Mouse (Mus musculus): ENCODE data around the gene Defb19.

Defb19 gene

DNA sequence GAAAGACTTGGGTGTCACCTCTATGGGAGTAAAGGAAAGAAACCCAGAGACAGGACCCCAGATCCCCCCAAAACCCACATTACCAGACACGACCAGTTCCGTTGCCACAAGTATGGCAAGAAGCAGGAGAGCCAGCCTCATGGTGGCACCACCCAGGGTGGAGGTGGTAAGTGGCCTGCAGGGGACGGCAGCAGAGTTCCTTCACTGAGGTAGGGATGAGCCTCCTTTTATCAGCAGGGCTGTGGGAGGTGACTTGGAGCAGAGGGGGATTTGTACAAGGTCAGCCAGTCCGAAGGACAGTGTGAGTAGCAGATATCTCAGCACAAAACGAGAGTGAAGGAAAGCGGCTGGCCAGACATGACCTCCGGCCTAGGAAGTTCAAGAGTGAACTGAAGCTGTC is at the start of gene Defb19:
TSS of gene Defb19 (minus strand) at position 206 of the 400 bp plus-strand sequence.
- DNase-seq, result no peak

DNA sequence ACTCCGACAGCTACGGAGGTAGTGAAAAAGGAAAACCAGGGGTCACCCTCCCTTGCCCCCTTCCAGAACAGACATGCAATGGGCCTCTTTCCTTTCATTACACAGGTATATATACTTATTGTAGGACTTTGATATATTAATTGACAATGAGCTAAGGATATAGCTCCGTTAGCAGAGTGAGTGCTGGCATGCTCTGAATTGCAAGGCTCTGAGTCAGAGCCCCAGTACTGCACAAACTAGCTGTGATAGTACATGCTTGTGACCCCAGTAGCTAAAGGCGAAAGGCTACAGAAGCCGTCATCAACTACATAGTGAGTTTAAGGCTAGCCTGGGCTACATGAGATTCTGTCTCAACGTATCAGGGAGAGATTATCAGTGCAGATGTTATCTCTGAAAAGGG is 49.8 kb upstream of the Defb19 start:
- DNase-seq, result no peak

DNA sequence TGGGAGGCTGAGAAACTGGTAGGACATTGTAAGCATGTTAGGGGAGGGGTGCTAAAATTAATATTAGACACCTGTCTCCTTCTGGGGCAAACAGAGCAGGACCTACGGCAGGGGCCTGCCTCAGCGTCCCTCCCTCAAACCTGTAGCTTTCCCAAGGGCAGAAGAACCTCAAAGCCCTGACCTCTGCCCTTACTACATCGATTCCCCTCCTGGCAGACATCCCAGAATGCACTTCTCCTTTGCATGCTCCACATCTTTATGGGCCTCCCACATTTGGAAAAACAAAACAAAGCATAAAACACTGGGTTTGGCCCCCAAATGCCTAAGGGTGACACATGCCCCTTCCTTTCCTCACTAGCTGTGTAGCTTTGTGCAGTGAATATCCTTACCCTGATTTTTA is 49.1 kb upstream of the Defb19 start:
- no peak for DNase-seq

DNA sequence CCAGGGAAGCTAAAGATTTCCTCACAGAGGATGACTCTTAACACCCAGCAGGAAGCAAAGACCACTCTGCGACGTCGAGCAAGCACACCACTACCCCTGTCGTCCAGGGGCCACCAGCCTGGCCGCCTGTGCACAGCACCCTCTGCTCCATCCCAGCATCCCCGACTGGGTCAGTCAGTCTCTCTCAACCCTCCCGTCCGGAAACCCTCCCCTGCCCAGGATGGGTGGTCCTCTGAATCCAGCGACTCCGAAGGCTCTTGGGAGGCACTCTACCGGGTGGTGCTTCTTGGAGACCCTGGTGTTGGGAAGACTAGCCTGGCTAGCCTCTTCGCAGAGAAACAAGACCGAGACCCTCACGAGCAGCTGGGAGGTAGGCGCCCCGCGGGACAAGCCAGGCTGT is 48.0 kb upstream of the Defb19 start:
- DNase-seq, result no peak

DNA sequence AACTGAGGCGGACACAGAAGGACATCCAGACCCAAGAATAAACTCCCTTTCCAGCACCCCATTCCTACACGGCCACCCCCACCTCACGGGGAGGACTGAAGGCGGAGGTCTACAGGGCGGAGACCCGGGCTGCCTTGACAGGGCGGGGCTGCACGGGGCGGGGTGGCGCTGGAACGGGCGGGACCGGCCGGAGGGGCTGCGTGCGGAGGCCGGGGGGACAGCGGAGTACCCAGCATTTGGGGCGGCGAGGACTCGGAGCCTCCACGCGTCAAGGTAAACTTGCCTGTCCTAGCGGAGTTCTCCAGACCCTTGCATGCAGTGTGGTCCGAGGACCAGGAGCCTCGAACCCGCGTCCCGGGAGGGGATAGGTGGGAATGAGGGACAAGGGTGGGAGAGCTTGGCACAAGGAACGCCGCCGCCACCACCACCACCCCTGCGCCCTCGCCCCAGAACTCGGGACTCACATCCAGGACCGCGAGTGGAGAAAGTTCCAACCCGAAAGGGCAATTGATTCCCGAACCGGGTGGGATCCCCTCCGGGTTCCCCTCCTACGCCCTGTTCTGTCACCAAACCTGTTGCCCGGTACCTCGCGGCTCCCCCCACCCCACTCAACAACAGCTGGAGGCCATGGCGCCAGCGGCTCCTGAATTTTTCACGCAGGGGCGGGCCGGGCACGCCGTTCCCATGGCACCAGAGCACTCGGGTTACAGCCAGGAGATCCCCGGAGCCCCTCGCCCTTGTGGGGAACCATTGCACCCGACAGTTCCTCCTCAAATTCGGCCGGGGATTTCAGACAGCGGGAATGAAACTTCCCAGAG is 46.9 kb upstream of the Defb19 start, which contains the start of gene Rem1:
TSS of gene Rem1 (plus strand) at position 178 of the 818 bp plus-strand sequence.
- no peak for DNase-seq

DNA sequence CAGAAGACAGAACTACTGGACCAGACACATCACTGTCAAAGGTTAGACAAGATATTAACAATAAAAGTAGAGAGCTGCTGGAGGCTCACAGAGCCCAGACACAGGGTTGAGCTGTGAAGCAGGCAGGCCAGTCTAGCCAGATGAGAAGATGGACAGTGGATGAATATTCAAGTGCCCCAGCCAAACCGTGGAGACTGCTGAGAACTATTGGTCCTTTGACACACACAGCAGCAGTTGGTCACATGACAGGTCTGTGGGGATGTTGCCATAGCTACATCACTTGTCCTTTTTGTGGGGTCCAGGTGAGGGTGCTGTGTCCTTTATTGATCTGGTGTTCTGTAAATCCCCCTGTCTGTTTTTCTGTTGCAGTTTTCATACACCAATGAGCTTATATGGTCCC is 45.1 kb upstream of the Defb19 start:
- DNase-seq, result no peak

DNA sequence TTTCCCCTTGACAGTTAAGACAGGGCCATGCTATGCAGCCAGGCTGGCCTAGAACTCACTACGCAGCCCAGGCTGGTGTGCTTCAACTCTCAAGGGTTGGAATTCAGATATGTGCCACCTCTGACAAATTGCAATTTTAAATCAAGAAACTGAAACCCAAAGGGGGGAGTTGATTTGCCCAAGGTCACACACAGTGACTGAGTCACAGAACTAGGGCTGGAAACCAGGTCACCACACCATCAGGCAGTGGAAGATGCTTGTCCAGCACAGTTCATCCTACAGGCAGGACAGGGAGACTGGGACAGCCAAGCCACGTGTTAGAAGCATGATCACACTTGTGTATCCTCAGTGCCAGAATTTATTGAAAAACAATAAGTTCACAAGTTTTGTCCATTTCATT is 44.5 kb upstream of the Defb19 start:
- no peak for DNase-seq

DNA sequence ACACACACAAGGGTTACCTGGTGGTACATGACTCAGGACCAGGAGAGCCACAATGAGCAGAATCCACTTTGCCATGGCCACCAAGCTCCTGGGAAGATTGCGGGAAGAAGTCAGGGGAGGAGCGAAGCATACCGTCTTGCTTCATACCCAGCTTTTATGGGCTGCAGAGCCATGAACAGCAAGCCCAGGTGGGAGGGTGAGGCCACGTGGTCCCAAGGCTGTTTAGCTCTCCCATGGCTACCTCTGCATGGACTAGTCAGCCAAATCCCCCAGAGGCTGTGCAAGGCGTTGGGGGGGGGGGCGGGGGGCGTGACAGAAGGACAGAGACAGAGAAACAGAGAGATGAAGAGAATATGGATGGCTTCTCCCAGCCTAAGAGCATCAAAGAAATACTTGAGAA is 42.8 kb upstream of the Defb19 start, which contains the start of gene Defb25:
TSS of gene Defb25 (minus strand) at position 101 of the 400 bp plus-strand sequence.
- no peak for DNase-seq

DNA sequence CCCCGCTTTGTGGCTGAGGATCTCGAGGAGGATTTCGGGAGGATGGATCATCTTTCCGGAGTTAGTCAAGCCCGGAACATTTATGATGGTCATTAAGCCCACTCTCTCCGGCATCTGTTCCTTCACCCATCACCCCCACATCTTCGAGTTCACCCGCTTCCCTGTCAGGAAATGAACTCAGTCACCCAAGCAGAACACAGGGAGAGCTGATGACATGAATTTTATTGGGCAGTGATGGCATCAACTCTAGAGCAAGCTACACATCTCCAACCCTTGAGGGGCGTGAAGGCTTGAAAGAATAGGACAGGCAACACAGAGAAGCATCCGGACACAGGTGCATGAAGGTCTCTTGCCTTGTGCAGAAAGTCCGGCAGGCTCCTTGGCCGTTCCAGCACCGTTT is 42.0 kb upstream of the Defb19 start:
- no peak for DNase-seq

DNA sequence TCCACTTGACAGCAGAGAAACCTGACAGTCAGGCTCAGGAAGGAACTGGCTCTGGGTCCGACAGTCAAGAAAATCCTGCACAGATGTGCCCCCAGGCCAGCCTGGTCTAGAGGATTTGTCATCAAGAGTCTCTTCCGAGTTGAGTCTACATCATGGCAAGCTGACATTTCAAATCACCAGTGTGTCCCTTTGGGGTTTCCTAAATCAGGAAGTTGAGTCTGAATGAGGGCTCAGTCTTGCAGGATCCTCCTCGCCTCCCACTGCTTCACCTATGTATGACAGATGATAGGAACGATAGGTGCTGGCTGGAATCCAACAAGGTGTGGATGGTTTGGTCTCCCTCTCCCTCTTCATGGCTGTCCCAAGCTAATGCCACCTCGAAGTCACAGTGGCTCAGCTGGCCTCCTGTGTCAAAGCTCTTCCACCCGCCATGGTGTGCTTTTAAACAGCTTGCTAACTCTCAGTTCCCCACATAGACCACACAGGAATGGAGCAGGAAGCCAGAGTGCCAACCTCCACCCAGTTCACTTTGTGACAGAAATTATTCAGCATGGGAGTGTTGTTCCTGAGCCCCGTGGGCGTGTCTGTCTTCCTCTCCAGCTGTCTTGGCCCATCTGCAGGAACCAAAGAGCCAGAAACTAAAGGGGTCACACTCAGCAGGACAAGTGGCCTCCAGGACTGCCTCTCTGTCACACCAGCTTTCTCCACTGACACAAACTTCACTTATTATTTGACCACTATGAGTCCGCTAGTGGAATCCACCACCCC is 40.4 kb upstream of the Defb19 start:
- no peak for DNase-seq

DNA sequence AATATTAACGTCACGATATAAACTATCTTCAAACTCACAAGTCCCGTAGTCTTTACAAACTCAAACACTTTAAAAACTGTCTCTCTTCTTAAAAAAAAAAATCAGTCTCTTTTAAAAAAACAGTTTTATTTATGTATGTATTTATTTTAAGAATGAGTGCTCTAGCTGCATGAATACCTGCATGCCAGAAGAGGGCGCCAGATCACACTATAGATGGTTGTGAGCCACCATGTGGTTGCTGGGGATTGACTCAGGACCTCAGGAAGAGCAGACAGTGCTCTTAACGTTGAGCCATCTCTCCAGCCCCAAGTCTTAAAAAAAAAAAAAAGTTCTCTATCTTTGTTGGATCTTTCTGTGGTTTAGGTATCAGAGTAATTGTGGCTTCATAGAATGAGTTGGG is 37.3 kb upstream of the Defb19 start:
- no peak for DNase-seq

DNA sequence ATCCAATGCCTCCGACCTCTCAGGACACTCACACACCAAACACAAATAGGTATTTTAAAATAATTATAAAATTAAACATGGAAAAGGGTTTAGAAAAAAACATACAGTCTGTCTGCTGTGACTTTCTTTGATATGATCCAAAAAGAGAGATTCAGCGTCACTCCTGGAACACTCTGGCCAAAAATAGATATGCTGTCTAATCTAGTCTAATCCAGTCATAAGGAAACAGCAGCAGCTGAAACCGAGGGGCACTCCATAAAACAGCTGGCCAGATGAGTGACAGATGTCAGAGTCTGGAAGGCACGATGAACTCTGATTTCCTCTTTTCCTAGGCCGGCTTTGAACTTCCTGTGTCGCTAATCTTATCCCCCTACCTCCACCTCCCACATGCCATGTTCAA is 36.4 kb upstream of the Defb19 start:
- DNase-seq, result no peak

DNA sequence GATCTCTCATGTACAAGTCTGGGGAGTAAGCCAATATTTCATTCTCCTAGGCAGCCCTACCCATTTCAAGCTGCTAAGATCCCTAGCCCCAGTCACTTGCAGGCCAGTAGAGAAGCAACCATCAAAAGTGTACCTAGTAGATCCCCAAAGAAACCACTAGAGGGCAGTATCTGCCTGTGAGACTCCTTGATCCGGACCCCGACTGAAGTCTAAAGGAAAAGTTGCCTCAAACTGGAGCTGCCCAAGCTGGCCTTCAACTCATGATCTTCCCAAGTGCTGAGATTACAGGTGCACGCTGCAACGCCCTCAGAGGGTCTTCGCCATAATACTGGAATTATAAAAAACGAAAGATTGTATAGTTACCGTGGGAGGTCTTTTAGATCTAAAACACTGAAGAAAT is 35.5 kb upstream of the Defb19 start:
- DNase-seq, result peak; percentile 6

DNA sequence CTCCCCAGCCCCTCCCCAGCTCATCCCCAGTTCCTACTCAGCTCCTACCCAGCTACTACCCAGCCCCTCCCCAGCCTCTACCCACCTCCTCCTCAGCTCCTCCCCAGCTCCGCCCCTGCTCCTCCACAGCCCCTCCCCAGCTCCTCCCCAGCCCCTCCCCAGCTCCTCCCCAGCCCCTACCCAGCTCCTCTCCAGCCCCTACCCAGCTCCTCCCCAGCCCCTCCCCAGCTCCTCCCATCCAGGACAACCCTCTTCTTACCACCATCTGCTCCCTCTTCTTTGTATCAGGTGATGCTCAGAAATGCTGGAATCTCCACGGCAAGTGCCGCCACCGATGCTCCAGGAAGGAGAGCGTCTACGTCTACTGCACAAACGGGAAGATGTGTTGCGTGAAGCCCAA is 32.1 kb upstream of the Defb19 start:
- DNase-seq, result no peak

DNA sequence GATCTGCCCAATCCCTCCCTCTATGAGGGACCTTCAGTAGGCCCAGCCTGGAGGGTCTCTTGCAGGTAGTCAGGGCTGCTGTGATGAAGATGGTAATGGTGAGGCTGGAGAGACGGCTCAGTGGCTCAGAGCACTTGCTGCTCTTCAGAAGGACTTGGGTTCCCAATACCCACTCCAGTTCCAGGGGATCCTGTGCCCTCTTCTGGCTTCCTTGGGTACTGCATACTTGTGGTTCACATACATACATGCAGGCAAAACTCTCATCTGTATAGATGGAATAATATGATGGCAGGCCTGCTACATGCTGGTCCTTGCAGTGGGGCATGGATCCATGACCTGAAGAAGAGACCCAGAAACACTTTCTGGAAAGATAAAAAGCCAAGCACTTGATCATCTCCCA is 28.6 kb upstream of the Defb19 start:
- no peak for DNase-seq

DNA sequence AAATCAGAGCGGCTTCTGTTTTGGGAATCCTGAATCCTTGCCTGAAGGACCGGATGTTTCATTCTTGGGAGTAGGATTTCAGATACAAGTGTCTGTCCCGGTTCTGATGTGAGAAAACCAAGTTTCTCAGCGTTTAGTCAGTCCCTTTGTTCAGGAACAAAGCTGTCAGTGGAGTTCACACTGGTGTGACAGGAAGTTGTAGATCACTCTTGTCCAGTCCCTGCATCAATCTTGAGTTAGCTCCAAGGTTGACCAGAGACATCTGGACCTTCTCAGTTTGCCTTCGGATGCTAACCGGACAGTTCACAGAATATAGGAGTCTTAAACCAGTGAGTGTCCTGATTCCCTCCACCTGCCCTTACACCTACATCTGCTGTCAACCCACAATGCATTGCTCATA is 27.6 kb upstream of the Defb19 start:
- no peak for DNase-seq

DNA sequence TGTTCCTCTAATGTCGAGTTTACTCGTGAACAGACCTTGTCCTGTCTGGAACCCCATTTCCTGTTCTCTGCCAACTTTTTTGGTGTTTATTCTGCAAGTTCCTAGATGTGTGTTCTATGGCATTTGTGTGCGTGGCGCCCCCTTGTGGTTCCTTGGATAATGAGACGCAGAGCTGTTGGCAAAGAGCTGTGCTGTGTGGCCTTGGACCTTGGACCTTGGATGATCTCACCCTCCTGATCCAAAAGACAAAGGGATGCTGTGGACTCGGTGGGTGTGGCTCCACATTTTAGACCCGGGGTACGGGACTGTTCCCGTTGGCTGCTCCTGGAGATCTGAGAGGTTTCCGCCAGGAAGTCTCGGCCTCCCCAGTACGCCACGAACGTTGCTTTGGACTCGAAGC is 23.9 kb upstream of the Defb19 start, which contains the start of gene Defb36:
TSS of gene Defb36 (plus strand) at position 271 of the 400 bp plus-strand sequence.
- no peak for DNase-seq

DNA sequence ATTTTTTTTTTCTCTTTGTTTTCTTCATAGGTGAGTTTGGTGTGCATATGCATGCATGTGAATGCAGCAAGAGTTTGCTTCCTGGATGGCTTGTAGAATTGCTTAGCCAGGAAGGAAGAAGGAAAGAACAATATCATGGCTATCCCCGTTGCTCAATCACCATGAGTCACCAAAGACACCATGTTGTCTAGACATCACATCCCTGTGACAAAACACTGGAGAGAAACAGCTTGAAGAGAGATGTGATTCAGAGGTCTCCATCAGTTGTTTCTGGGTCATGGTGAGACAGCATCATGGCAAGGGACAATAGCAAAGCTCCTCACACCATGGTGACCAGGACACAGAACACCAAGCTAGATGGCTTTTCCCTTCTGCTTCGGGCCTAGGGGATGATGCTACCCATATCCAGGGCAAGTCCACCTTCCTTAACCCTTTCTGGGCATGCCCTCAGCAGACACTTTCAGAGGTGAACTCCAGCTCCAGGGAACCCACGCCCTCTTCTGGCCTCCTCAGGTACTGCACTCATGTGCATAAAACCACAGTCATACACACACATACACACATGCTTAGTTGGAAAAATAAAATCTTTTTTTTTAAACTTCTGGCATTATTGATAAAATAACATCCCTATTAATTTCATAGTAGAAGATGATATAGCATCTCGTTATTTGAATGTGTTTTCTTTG is 21.3 kb upstream of the Defb19 start:
- no peak for DNase-seq

DNA sequence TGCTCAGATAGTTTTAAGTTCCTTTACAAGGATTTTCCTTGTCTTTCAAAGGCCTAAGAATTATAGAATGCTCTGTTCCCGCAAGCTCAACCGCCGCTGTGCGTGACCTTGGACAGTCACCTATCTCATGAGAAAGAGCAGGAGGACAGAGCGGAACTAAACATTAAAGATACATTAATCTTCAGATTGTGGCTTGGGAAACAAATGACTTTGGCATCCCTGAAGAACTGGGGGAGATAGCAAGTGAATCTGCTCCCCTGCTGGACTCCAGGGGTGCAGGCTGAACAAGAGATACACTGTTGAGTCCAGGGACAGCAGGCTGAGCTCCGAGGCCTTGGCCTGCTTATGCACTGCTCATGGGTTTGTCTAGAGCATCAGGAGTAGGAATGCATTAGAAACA is 20.0 kb upstream of the Defb19 start:
- no peak for DNase-seq

DNA sequence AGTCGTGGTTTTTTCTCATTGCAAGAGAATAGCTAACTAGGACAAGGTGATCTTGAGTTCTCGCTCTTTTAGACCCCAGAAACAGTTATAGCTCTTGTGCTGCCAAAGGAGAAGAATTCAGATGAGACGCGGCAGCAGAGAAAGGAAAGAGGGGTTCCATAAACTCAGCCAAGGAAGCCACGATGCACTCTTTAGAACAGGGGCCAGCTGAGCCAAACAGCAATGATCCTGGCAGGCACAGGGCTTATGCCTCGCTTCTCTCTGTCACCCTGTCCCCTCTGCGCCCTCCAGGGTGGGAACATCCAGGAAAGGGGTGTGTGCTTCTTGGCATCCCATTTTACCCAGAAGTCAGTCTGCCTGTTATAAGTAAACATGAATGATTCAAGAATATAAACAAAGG is 19.2 kb upstream of the Defb19 start, which contains the start of gene Defb45:
TSS of gene Defb45 (minus strand) at position 101 of the 400 bp plus-strand sequence.
- no peak for DNase-seq

DNA sequence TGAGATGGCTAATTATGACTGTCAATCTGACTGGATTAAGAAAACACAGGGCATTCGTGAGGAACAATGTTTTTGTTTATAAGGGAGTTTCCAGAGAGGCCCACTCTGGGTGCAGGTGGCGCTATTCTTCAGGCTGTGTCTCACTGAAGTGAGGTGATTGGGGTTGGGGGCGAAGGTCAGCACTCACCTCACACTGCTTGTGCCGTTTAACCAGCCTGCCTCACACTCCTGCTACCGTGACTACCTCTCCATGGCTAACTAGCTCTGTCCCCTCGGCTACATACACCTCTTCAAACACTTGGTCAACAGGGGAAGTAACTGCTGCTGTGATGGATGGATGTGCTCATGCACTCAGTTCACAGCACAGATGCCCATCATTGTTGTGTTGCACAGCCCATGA is 8.9 kb upstream of the Defb19 start:
- DNase-seq, result no peak

DNA sequence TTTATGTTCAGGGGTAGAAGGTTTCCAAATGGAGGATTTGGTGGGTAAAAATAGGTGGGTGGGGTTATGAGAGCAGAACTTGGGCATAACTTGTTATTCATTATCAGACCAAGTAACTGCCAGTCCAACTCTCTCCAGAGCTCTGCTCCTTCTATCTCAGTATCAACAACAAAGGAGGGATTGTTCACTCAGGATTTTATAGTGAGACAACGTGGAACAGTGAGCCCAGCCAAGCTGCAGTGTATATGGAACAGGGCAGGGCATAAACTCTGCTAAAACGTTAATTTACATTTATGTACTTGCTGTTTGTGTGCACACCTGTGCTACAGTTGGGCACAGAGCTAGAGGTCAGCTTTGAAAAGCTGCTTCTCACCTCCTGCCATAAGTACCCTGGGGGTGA is 8.3 kb upstream of the Defb19 start:
- no peak for DNase-seq

DNA sequence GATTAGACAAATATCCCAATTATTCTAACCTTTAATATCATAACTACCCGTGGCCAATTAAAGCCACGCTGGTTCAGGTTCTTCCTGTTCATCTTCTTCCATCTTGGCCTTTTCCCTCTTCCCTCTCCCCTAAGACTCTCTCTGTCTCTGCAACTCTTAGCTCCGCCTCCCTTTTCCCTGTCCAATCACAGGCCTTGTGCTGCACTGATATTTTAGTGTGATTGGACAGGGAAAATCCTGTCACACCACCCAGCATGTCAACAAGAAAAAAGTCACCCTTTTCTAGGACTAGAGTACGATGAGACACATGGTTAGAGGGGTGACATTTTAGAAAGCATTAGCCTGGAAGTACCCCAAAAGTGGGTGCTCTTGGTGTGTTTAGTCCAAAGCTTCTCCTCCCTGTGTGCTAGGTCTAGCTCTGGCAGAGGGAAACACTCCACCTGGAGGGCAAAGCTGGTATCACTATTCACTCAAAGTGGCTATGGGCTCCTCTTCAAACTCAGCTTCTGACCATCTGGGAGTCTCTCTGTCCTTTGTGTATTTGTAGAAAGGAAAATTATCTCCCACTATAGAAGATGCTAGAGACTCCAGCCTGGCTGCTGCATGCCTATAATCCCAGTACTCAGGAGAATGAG is 6.9 kb upstream of the Defb19 start:
- no peak for DNase-seq

All from cerebellum, adult 11-12 months (tissue).